Comparison of ENCODE assay signal across 22 mouse cellular contexts in genomic region chr3:100180471-100180870, GRCm38 (mm10).
"Had no signal": no experiment of that assay in that cellular context is flagged by ENCODE, and none has a peak within 500 bp of the region (broad histone marks: within the 10 kb centered on the region; RNA-seq: fewer than 3 reads in every experiment).

No protein-coding gene starts in this region.

- ATAC-seq: hindbrain, embryonic 16.5 days; hindbrain, postnatal 0 days; inflammation-experienced regulatory T-cells, adult 6 months; intestine, embryonic 15.5 days; intestine, embryonic 16.5 days; intestine, postnatal 0 days had no signal

- DNase-seq: heart, postnatal 10 days; heart, postnatal 14 days; heart, postnatal 36 days; heart, postnatal 4 days; kidney, adult 11 months; kidney, adult 18-20 months; kidney, adult 2 months; kidney, adult 8-10 months; kidney, adult 9 months; kidney, postnatal 10 days; kidney, postnatal 14 days; kidney, postnatal 25 days; kidney, postnatal 36 days; kidney, postnatal 4 days; layer of hippocampus, adult 9-11 months; layer of hippocampus, postnatal 36 days had no signal
